Mouse (Mus musculus) induced T-regulatory cell, adult 2 months (primary cell): ENCODE data around the gene 4930467E23Rik.
"Not testable (repeated sequence)": the region's sequence is repeated elsewhere in the genome, so short reads cannot be mapped to it uniquely, and the experiment has no call there.

ENCODE experiments used
- DNase-seq: peaks from one replicate; pipeline ENCODE4 v3.0.0-alpha.2; 2012; ENCODE audit warnings: low read depth

Gene 4930467E23Rik

GRCm38 (mm10) chr8:19729276-19729675 is at the start of gene 4930467E23Rik:
TSS of gene 4930467E23Rik (plus strand) at chr8:19729576.
- not testable (repeated sequence) for DNase-seq

- not testable (repeated sequence) for DNase-seq
These were observed 47.1 kb upstream of the 4930467E23Rik start for GRCm38 (mm10) chr8:19682311-19682710.

GRCm38 (mm10) chr8:19685476-19685875 is 43.9 kb upstream of the 4930467E23Rik start:
- DNase-seq: not testable (repeated sequence)

DNA sequence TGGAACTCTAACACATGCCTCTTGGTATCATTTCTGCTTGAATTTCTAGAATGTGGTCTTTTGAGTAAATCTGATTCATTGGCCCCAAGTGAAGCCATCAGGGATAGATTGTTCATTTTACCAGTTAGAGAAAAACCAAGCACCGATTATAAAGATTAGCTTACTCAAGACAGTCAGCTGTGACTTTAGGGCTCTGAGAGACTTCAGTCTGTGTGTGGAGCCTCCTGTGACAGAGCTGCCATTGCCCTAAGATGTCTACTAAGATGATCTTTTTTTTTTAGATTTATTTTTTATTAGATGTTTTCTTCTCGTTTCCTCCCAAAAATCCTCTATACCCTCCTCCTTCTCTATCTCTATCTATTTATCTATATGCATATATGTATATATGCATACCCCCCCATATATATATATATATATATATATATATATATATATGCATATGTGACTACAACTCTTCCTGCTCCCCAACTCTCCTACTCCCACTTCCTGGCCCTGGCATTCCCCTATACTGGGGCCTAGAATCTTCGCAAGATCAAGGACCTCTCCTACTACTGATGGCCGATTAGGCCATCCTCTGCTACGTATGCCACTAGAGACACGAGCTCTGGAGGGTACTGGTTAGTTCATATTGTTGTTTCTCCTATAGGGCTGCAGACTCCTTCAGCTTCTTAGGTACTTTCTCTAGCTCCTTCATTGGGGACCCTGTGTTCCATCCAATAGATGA is 40.4 kb upstream of the 4930467E23Rik start:
- DNase-seq: not testable (repeated sequence)

DNA sequence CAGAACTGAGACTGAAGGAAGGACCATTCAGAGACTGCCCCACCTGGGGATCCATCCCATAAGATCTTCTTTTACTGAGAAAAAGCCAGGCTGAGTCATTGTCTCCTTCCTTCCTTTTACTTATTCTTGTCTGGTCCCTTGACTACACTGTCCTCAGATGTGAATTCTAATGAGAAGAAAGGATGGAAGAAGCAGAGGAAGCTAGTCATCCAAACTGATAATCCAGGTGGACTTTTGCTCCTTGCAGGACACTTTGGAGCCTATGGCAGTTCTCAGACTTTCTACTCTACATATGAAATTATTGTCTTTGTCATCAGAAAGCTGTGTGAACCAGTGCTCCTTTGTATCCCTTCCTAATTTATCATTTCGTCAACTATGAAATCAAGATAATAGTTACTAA is 39.6 kb upstream of the 4930467E23Rik start:
- not testable (repeated sequence) for DNase-seq

GRCm38 (mm10) chr8:19691421-19691820 is 38.0 kb upstream of the 4930467E23Rik start:
- not testable (repeated sequence) for DNase-seq

DNA sequence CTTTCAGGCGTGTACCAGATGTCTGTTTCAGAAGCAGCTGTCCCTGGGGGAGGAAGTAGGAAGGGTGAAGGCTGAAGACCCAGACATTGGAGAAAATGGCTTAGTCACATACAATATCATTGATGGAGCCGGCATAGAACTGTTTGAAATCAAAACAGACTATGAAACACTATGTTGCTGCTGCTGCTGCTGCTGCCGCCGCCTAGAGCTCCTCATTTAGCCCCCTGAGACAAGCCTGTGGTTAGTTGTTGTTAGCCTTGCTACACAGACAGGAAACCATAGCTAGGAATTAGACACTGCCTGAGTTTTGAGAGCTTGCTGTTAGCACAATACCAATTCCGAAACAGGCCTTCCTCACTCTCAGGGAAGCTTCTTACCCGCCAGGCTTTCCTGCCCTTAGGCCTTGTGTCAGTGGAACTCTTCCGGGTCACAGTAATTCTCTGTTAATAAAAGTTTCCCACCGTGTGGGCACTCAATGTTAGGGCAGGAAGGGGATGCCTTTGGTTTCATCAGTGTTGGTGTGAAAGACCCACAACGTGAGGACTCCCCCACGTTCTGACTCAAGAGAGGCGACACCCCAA is 31.8 kb upstream of the 4930467E23Rik start:
- DNase-seq: not testable (repeated sequence)

- DNase-seq: not testable (repeated sequence)
These were observed 31.3 kb upstream of the 4930467E23Rik start for GRCm38 (mm10) chr8:19698123-19698522.

- DNase-seq: not testable (repeated sequence)
These were observed 30.7 kb upstream of the 4930467E23Rik start for GRCm38 (mm10) chr8:19698722-19699121.

DNA sequence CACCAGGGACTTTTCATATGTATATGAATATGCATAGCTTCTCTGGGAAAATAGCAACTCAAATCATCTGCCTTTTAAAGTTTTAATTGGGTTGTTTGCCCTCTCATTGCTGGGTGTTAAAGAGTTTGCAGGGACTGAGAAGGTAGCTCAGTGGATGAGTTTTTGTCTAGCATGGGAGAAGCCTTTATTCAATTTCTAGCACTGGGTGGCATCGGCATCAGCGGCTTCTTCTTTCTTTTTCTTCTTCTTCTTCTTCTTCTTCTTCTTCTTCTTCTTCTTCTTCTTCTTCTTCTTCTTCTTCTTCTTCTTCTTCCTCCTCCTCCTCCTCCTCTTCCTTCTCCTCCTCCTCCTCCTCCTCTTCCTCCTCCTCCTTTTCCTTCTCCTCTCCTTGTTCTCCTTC is 28.1 kb upstream of the 4930467E23Rik start:
- DNase-seq: not testable (repeated sequence)

- DNase-seq: not testable (repeated sequence)
These were observed 27.1 kb upstream of the 4930467E23Rik start for GRCm38 (mm10) chr8:19702276-19702675.

DNA sequence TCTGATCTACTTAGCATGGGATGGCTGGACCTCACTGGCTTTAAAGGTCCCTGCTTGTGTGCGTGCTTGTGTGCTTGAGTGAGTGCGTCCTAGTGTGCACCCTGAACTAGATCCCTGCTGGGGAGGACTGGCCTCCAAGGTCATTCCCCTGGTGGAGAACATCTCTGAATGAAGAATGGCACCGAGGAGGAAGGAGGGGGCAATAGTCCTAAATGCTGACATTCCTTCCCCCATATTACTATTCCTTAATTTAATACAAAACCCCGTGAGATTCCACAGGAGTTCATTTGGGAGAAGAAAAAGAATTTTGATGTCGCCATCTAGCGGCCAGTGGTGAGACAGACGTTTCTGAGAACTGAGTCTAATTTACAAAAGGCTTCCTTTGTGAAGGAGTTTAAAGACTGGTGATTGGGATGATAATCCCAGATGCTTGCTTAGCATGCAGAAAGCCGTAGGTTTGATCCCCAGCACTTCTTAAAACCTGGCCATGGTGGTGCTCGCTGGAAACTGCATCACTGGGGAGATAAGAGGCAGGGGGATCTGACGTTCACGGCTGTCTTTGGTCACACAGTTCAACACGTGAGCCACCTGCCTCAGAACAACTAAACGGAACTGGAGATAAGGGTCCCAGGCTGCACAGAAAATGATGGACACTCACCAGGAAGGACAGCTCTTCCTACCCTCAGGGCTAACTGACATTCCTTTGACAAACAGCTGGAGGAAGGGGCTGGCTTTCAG is 26.2 kb upstream of the 4930467E23Rik start:
- peak; percentile 85 for DNase-seq

- DNase-seq: not testable (repeated sequence)
These were observed 25.5 kb upstream of the 4930467E23Rik start for GRCm38 (mm10) chr8:19703906-19704305.

GRCm38 (mm10) chr8:19704441-19705215 is 24.7 kb upstream of the 4930467E23Rik start:
- DNase-seq: not testable (repeated sequence)

DNA sequence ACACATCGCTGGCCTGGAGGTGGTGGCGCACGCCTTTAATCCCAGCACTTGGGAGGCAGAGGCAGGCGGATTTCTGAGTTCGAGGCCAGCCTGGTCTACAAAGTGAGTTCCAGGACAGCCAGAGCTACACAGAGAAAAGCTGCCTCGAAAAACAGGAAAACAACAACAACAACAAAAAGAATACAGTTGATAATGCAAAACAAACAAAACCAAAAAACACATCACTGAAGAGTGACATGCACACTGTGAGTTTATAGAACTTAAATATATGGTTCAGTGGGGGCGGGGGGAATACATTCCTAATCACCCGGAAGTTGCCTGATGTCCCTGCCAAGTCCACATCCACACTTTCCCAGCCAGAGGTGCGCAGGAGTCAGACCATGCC is 24.2 kb upstream of the 4930467E23Rik start:
- not testable (repeated sequence) for DNase-seq

DNA sequence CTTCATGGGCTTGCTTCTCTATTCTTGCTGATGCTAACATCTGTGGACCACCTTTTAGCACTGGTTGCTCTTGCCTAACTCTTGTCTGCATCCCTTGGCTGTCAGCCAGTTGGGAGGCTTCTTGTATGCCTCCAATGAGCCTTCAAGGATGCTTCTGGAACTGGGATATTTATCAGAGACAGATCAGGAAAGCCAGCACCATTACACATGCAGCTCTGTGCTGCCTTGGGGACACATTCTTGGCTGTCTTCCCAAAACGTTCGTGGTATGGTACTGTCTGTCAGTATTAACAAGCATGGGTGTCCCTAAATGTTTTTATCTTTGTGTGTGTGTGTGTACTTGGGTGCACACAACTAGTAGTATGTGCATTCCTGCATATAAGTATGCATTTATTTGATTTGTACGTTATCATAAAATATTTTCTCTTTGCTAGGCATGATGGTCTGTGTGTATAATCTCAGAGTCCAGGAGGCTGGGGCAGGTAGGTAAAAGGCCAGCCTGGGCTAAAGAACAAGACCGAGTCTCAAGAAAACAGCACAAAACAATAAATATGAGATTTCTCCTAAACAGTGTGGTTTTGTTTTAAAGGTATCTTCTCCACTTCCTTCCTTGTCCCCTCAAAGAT is 23.2 kb upstream of the 4930467E23Rik start:
- not testable (repeated sequence) for DNase-seq

- DNase-seq: peak; percentile 52
These were observed 22.2 kb upstream of the 4930467E23Rik start for GRCm38 (mm10) chr8:19706918-19707760.

- DNase-seq: not testable (repeated sequence)
These were observed 21.5 kb upstream of the 4930467E23Rik start for GRCm38 (mm10) chr8:19707761-19708443.

GRCm38 (mm10) chr8:19708976-19709375 is 20.4 kb upstream of the 4930467E23Rik start:
- DNase-seq: not testable (repeated sequence)

DNA sequence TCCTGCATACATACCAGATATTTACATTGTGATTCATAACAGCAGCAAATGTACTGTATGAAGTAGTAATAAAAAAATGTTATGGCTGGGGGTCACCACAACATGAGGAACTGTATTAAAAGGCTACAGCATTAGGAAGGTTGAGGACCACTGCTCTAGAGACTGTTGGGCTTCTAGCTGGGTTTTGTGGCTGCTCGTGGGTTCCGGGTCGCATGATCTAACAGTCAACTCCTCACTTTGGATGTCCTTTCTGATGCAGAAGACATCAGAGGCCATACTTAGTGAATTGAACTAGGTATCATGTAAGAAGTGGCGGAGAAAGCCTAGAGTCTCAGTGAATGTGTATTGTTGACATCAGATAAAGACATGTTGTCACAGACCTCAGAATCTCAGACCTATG is 19.9 kb upstream of the 4930467E23Rik start:
- not testable (repeated sequence) for DNase-seq
